ENCODE assay signal across 8 mouse cellular contexts in the genomic region with DNA sequence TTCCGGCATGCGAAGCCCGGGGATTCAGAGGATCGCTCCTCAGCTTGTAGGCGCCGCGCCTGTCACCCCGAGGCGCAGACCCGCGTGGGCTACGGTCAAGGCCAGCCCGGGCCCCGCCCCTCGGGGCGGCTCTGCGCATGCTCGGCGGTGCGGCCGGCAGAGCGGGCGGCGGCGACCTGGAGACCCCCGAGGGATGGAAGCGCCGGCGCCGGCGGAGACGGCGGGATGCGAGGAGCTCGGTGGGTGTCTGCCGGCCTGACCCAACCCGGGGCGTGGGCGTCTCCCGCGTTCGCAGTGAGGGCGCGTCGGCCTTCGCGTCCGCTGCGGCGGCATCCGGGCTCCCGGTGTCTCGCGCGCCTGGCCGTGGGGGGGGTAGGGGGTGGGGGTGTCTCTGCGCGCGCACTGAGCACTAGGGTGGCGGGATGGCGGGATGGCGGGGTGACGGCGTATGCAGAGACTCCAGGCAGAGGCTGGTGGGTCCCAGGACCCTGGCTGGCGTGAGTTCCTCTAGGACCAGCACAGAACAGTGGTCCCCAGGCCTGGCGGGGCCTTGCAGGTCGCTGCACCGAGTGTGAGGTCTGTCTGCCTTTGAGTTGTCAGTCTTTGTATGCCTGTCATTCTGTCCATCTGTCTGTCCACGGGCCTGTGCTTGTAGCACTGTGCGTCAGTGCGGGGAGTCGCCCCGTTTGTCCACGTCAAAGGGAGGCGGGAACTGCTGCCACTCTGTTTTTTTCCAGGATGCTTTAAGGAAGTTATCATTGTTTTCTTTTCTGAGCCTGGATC. TPM values are rescaled to one million over a fixed set of nuclear protein-coding genes. Genes with fewer than 3 reads are reported as not detected.
DNase-seq lines count a peak whose midpoint lies in the region; ATAC-seq and TF ChIP-seq lines count a peak whose summit lies in the region.

A gene (plus strand): TSS at position 140 of the 783 bp plus-strand sequence.

- H3K9me3 ChIP-seq in hindbrain, embryonic 12.5 days (replicated peaks) = no peaks in the 10 kb centered on the region

- under 1% methylated on average over 75 of the region's 75 CpGs for WGBS in cerebellum, adult 2 months
- WGBS in hindbrain, embryonic 12.5 days = 0% methylated on average over 55 of the region's 75 CpGs

- peak within 1 kb of the TSS; percentile 70 for H3K27ac ChIP-seq in cerebellum, adult 2 months (ENCODE audit: insufficient read depth, low read length)
- peak within 1 kb of the TSS; percentile 85 for H3K27ac ChIP-seq in hindbrain, embryonic 12.5 days

- peak within 1 kb of the TSS; percentile 93 for H3K9ac ChIP-seq in hindbrain, embryonic 12.5 days

- peak; percentile 95 for ATAC-seq in hindbrain, embryonic 12.5 days (ENCODE audit: low FRiP score)

- H3K4me3 ChIP-seq in cerebellum, adult 2 months (replicated peaks; ENCODE audit: insufficient read depth, low read depth, low read length) = peak within 1 kb of the TSS; percentile 95
- peak within 1 kb of the TSS; percentile 79 for H3K4me3 ChIP-seq in hindbrain, embryonic 12.5 days

- TF ChIP-seq CTCF in cerebellum, adult 2 months (IDR thresholded peaks at IDR 0.05; ENCODE audit: borderline replicate concordance, insufficient read depth, low read depth, low read length) = no peak

- H3K4me2 ChIP-seq in hindbrain, embryonic 12.5 days (replicated peaks) = peak within 1 kb of the TSS; percentile 79

- no peaks in the 10 kb centered on the region for H3K36me3 ChIP-seq in hindbrain, embryonic 12.5 days

- peaks cover 14% of the 10 kb centered on the region for H3K4me1 ChIP-seq in cerebellum, adult 2 months (ENCODE audit: control insufficient read depth, insufficient read depth, low read length)
- H3K4me1 ChIP-seq in hindbrain, embryonic 12.5 days = peaks cover 20% of the 10 kb centered on the region

- H3K27me3 ChIP-seq in cerebellum, adult 2 months (ENCODE audit: control insufficient read depth, insufficient read depth, low read length) = no peaks in the 10 kb centered on the region
- no peaks in the 10 kb centered on the region for H3K27me3 ChIP-seq in hindbrain, embryonic 12.5 days

- TF ChIP-seq POLR2A in cerebellum, adult 2 months (IDR thresholded peaks at IDR 0.05; ENCODE audit: borderline replicate concordance, insufficient read depth, low read length) = peak; percentile 56; the same call in 1 of the 2 replicates

- DNase-seq in ES-CJ7 (ENCODE audit: low read depth, low spot score) = peak; percentile 20
- peak; percentile 79 to 80 for DNase-seq in cerebellum, adult 2 months
- peak; percentile 45 to 74 for DNase-seq in frontal cortex, postnatal 10 days (ENCODE audit: low spot score in 2 of 2)
- peak; percentile 67 to 72 for DNase-seq in layer of hippocampus, postnatal 14 days (ENCODE audit: low spot score in 2 of 2)
- peak; percentile 85 for DNase-seq in lung, postnatal 10 days
- peak; percentile 57 for DNase-seq in ovary, postnatal 14 days (ENCODE audit: low spot score)
- peak; percentile 43 to 59 for DNase-seq in thymus, postnatal 10 days (ENCODE audit: low spot score in 2 of 2)

RNA-seq across cellular contexts. Expression of the gene that starts here (rescaled TPM):
- polyA plus RNA-seq in cerebellum, adult 2 months (2012; rRNA removed) = 27.3 and 27.4 TPM in 2 replicates
- 23.6 and 24.4 TPM in 2 replicates for polyA plus RNA-seq in hindbrain, embryonic 12.5 days (2016; fragmentation: Nextera tagmentation; extraction: Ambion mirVana)
- total RNA-seq in layer of hippocampus, postnatal 14 days (2021) = 10 to 100 TPM; 49.0 to 55.1 TPM

Comparison
In these comparisons a context has a peak if more than half of its experiments do, and no peak if none do; other contexts are left out.
1. Peak in every context shown above with its lines: DNase-seq, ATAC-seq, H3K4me3 ChIP-seq and H3K27ac ChIP-seq.
2. DNase-seq: peak in every context shown above with its lines; median percentile 85 in lung, postnatal 10 days; 80 in cerebellum, adult 2 months; 70 in layer of hippocampus, postnatal 14 days; 60 in frontal cortex, postnatal 10 days; 57 in ovary, postnatal 14 days; 51 in thymus, postnatal 10 days; 20 in ES-CJ7.